Comparison of ENCODE assay signal across 23 mouse cellular contexts in genomic region chr7:80777151-80777550, GRCm38 (mm10). TPM values are rescaled to one million over a fixed set of nuclear protein-coding genes. Genes with fewer than 3 reads are reported as not detected.
DNase-seq lines count a peak whose midpoint lies in the region; ATAC-seq and TF ChIP-seq lines count a peak whose summit lies in the region.
"Had no signal": no experiment of that assay in that cellular context is flagged by ENCODE, and none has a peak within 500 bp of the region (broad histone marks: within the 10 kb centered on the region; RNA-seq: fewer than 3 reads in every experiment).

No protein-coding gene starts in this region.

- no peak overlapping the region for H3K4me2 ChIP-seq in heart, postnatal 0 days (ENCODE audit: low read depth, low read length)
- H3K4me2 ChIP-seq: liver, embryonic 13.5 days; lung, embryonic 15.5 days; midbrain, embryonic 15.5 days had no signal

- H3K4me3 ChIP-seq in heart, postnatal 0 days (ENCODE audit: low read depth, low read length) = no peak overlapping the region
- H3K4me3 ChIP-seq in brown adipose tissue, adult 24 weeks (ENCODE audit: insufficient read depth, low read depth, low read length) = no peak overlapping the region
- H3K4me3 ChIP-seq: erythroblast, embryonic 14.5 days; liver, embryonic 13.5 days; lung, embryonic 15.5 days; midbrain, embryonic 15.5 days had no signal

- H3K9ac ChIP-seq in heart, postnatal 0 days (replicated peaks; ENCODE audit: low read depth, low read length) = no peak overlapping the region
- H3K9ac ChIP-seq: liver, embryonic 13.5 days; lung, embryonic 15.5 days; midbrain, embryonic 15.5 days had no signal

- H3K27ac ChIP-seq in heart, postnatal 0 days (ENCODE audit: low read depth) = peak overlapping the region; percentile 39
- H3K27ac ChIP-seq in brown adipose tissue, adult 24 weeks (replicated peaks; ENCODE audit: low read depth, low read length) = peak overlapping the region; percentile 31
- H3K27ac ChIP-seq: hindbrain, postnatal 0 days; liver, embryonic 13.5 days; lung, embryonic 15.5 days; midbrain, embryonic 15.5 days had no signal

- TF ChIP-seq CTCF in heart, postnatal 0 days (IDR thresholded peaks at IDR 0.05; ENCODE audit: low read depth) = no peak

- TF ChIP-seq EP300 in heart, postnatal 0 days (IDR thresholded peaks at IDR 0.05; ENCODE audit: low read depth) = no peak

- H3K36me3 ChIP-seq in heart, postnatal 0 days (replicated peaks; ENCODE audit: control insufficient read depth, insufficient read depth, low read length) = no peaks in the 10 kb centered on the region
- H3K36me3 ChIP-seq: liver, embryonic 13.5 days; lung, embryonic 15.5 days; midbrain, embryonic 15.5 days had no signal

- DNase-seq in heart, adult 11 months = peak; percentile 92
- no peak for DNase-seq in heart, postnatal 36 days
- no peak for DNase-seq in heart, postnatal 0 days (ENCODE audit: low spot score)
- no peak for DNase-seq in heart, postnatal 25 days (ENCODE audit: low spot score)
- peak; percentile 13 for DNase-seq in 416B (ENCODE audit: low read depth)
- DNase-seq in cerebellum, adult 11 months = no peak
- DNase-seq: adrenal gland, postnatal 14 days; cerebellum, adult 9-10 months; kidney, adult 8-10 months; layer of hippocampus, postnatal 36 days; left cerebral cortex, postnatal 4 days; liver, embryonic 13.5 days; retina, postnatal 1 day; thymus, adult 18-20 months had no signal

- no peak for ATAC-seq in heart, postnatal 0 days (ENCODE audit: insufficient read depth, low read depth)
- ATAC-seq in inflammation-experienced regulatory T-cells, adult 6 months = no peak
- ATAC-seq: activated CD4-positive, CD25-positive, alpha-beta regulatory T cell, adult 4 months; forebrain, embryonic 14.5 days; hindbrain, postnatal 0 days; midbrain, embryonic 15.5 days; Patski had no signal

- peaks cover 51% of the 10 kb centered on the region for H3K4me1 ChIP-seq in heart, postnatal 0 days (ENCODE audit: control insufficient read depth, insufficient read depth)
- H3K4me1 ChIP-seq in brown adipose tissue, adult 24 weeks (ENCODE audit: control insufficient read depth, insufficient read depth, insufficient read length, low read length) = peaks cover 32% of the 10 kb centered on the region

- H3K27me3 ChIP-seq in heart, postnatal 0 days (ENCODE audit: control insufficient read depth, insufficient read depth, low read length) = no peaks in the 10 kb centered on the region
- H3K27me3 ChIP-seq: liver, embryonic 13.5 days; lung, embryonic 15.5 days; midbrain, embryonic 15.5 days; Patski had no signal

- 32% methylated on average over 8 of the region's 8 CpGs for WGBS in heart, postnatal 0 days

- intact Hi-C loops in heart, postnatal 36 days (cut with DNase I) = no loop called here
- intact Hi-C loops in heart, postnatal 25 days (cut with DNase I) = no loop called here

- H3K9me3 ChIP-seq in heart, postnatal 0 days (replicated peaks; ENCODE audit: control insufficient read depth, low read length) = no peaks in the 10 kb centered on the region
- H3K9me3 ChIP-seq: liver, embryonic 13.5 days; lung, embryonic 15.5 days; midbrain, embryonic 15.5 days had no signal

RNA-seq across cellular contexts. Expression of gene Iqgap1, which starts 48.6 kb away (rescaled TPM):
- 10 to 100 TPM; 40.5 to 43.2 TPM for total RNA-seq in heart, postnatal 36 days (2021)
- total RNA-seq in heart, postnatal 0 days (2014; rRNA removed; ENCODE audit: low replicate concordance) = 39.8 and 88.5 TPM in 2 replicates
- 22.6 and 23.6 TPM in 2 replicates for polyA plus RNA-seq in heart, postnatal 0 days (2015; fragmentation: Nextera tagmentation; extraction: Ambion mirVana)
- total RNA-seq in heart, postnatal 25 days (2021) = 10 to 100 TPM; 39.8 to 46.7 TPM
- polyA plus RNA-seq in brown adipose tissue, adult 24 weeks (2012; ENCODE audit: insufficient read depth, insufficient read length, missing spikeins) = 27.3 and 27.9 TPM in 2 replicates
- polyA plus RNA-seq in inflammation-experienced regulatory T-cells, adult 6 months (2017; shearing (Covaris generic)) = 100 to 1,000 TPM; 197 to 297 (median 271) TPM

Comparison
In these comparisons a context has a peak if more than half of its experiments do, and no peak if none do; other contexts are left out.
1. DNase-seq: peak in heart, adult 11 months (single experiment) and 416B (single experiment); none in heart, postnatal 36 days (0 of 2), heart, postnatal 0 days (single experiment), heart, postnatal 25 days (single experiment) and cerebellum, adult 11 months (single experiment).